Mouse (Mus musculus) lung, embryonic 14.5 days (tissue): ENCODE data around the gene Psmd7. TPM values are rescaled to one million over a fixed set of nuclear protein-coding genes. Genes with fewer than 3 reads are reported as not detected.

Source experiments
- ATAC-seq: fragments of 200-750 bp; cut with Nextera tagmentation; 2 replicates; pipeline ENCODE4 v1.8.0; 2017; ENCODE audit warnings: mild to moderate bottlenecking, moderate TSS enrichment, moderate library complexity; ENCODE audit not compliant: insufficient read depth
- DNase-seq: peaks from one replicate; pipeline ENCODE4 v3.0.0-alpha.2; 2015
- H3K27ac ChIP-seq: fragments of 300-500 bp; sonication (generic); 2 replicates; pipeline ENCODE4 v1.5.1; 2014; ENCODE audit warnings: low read depth, mild to moderate bottlenecking, moderate library complexity
- H3K27me3 ChIP-seq: fragments of 300-500 bp; sonication (generic); 2 replicates; pipeline ENCODE4 v1.6.1; 2014; ENCODE audit warnings: low read length, control low read depth; ENCODE audit not compliant: insufficient read depth
- H3K36me3 ChIP-seq: fragments of 300-500 bp; sonication (generic); 2 replicates; pipeline ENCODE4 v1.6.1; 2014; ENCODE audit warnings: control low read depth; ENCODE audit not compliant: insufficient read depth
- H3K4me1 ChIP-seq: fragments of 300-500 bp; sonication (generic); 2 replicates; pipeline ENCODE4 v1.6.1; 2014; ENCODE audit warnings: antibody characterized with exemption, control low read depth; ENCODE audit not compliant: insufficient read depth
- H3K4me2 ChIP-seq: fragments of 300-500 bp; sonication (generic); 2 replicates; pipeline ENCODE4 v1.6.1; 2014; ENCODE audit warnings: mild to moderate bottlenecking
- H3K4me3 ChIP-seq: fragments of 300-500 bp; sonication (generic); 2 replicates; pipeline ENCODE4 v1.5.1; 2014; ENCODE audit warnings: low read depth, low read length
- H3K9ac ChIP-seq: fragments of 300-500 bp; sonication (generic); 2 replicates; pipeline ENCODE4 v1.6.1; 2014
- H3K9me3 ChIP-seq: fragments of 300-500 bp; sonication (generic); 2 replicates; pipeline ENCODE4 v1.6.1; 2016; ENCODE audit warnings: low read depth, low read length, control low read depth
- CTCF ChIP-seq: IDR thresholded peaks from 2 replicates; pipeline ENCODE4 v1.5.1; 2016; ENCODE audit warnings: antibody characterized with exemption, low read depth
- WGBS: fragments of 180-500 bp; shearing (Covaris S2); extraction: QIAGEN DNeasy Blood & Tissue Kit; methylation state at CpG from one replicate; pipeline ENCODE4 v1.1.7; 2014; 5-methylcytosine and 5-hydroxymethylcytosine counted together
- polyA plus RNA-seq: library from polyadenylated mRNA; unstranded; fragments of >200 nt; fragmentation: Nextera tagmentation; extraction: Ambion mirVana; gene quantifications from 2 replicates; pipeline ENCODE4 v1.2.1, GENCODE M21; 2014

Gene Psmd7
- polyA plus RNA-seq, 1 experiment from 2014 or later = 269 TPM

- H3K4me3 ChIP-seq = no peak overlapping the region
These were observed 26.1 kb downstream of the Psmd7 start for GRCm38 (mm10) chr8:107562164-107562563.

GRCm38 (mm10) chr8:107560820-107561536 lies 27.3 kb downstream of the Psmd7 start:
- no peak overlapping the region for H3K9ac ChIP-seq
- H3K27me3 ChIP-seq = no peaks in the 10 kb centered on the region
- no peaks in the 10 kb centered on the region for H3K9me3 ChIP-seq
- H3K36me3 ChIP-seq = peaks cover 17% of the 10 kb centered on the region
- peak overlapping the region; percentile 29 for H3K4me2 ChIP-seq
- H3K4me1 ChIP-seq = no peaks in the 10 kb centered on the region; the same call in 1 of the 2 replicates
- WGBS = 38% methylated on average over 16 of the region's 16 CpGs
- no peak for TF ChIP-seq CTCF
- H3K4me3 ChIP-seq = no peak overlapping the region
- peak; percentile 54 for DNase-seq
- H3K27ac ChIP-seq = no peak overlapping the region
- peak; percentile 62; the same call in 1 of the 2 replicates for ATAC-seq

More at GRCm38 (mm10) chr8:107562164-107562563, 26.1 kb downstream of the Psmd7 start:
- peaks cover 9% of the 10 kb centered on the region; the same call in 1 of the 2 replicates for H3K36me3 ChIP-seq
- no peak overlapping the region for H3K27ac ChIP-seq
- WGBS = 62% methylated on average over 9 of the region's 9 CpGs
- H3K4me1 ChIP-seq = no peaks in the 10 kb centered on the region; the same call in 1 of the 2 replicates
- H3K4me2 ChIP-seq = no peak overlapping the region
- TF ChIP-seq CTCF = no peak
- H3K27me3 ChIP-seq = no peaks in the 10 kb centered on the region
- H3K9me3 ChIP-seq = no peaks in the 10 kb centered on the region
- ATAC-seq (no peak), DNase-seq (no peak)
- no peak overlapping the region for H3K9ac ChIP-seq

- Histone ChIP-seq H3K9me3 (no peaks in the 10 kb centered on the region), H3K27me3 (no peaks in the 10 kb centered on the region), H3K9ac (no peak overlapping the region), H3K4me3 (no peak overlapping the region), H3K4me1 (no peaks in the 10 kb centered on the region; the same call in 1 of the 2 replicates), H3K4me2 (no peak overlapping the region), H3K36me3 (peaks cover 40% of the 10 kb centered on the region), H3K27ac (0 out of 2 replicates have a peak overlapping the region, but pooled peaks have one; percentile 4)
- 31% methylated on average over 12 of the region's 12 CpGs for WGBS
- no peak for ATAC-seq
- no peak for DNase-seq
- TF ChIP-seq CTCF = no peak
These were observed 31.7 kb downstream of the Psmd7 start for GRCm38 (mm10) chr8:107556511-107556936.

- 82% methylated on average over 10 of the region's 10 CpGs for WGBS
- DNase-seq (no peak), ATAC-seq (no peak)
- no peak for TF ChIP-seq CTCF
- H3K4me2 ChIP-seq = no peak overlapping the region
- H3K27ac ChIP-seq = no peak overlapping the region
- no peaks in the 10 kb centered on the region for H3K4me1 ChIP-seq
- no peaks in the 10 kb centered on the region for H3K27me3 ChIP-seq
- H3K4me3 ChIP-seq = no peak overlapping the region
- H3K36me3 ChIP-seq = peaks cover 46% of the 10 kb centered on the region
- no peak overlapping the region for H3K9ac ChIP-seq
- H3K9me3 ChIP-seq = no peaks in the 10 kb centered on the region
These were observed 33.0 kb downstream of the Psmd7 start for GRCm38 (mm10) chr8:107555231-107555630.

- no peak overlapping the region for H3K9ac ChIP-seq
- DNase-seq (no peak), ATAC-seq (no peak)
- no peak overlapping the region for H3K4me2 ChIP-seq
- no peak overlapping the region for H3K27ac ChIP-seq
- H3K9me3 ChIP-seq = no peaks in the 10 kb centered on the region
- H3K4me1 ChIP-seq = 0 out of 2 replicates have a peak, but pooled peaks cover 2% of the 10 kb centered on the region
- TF ChIP-seq CTCF = no peak
- 48% methylated on average over 6 of the region's 6 CpGs for WGBS
- H3K27me3 ChIP-seq = no peaks in the 10 kb centered on the region
- H3K4me3 ChIP-seq = no peak overlapping the region
- peaks cover 55% of the 10 kb centered on the region; the same call in 1 of the 2 replicates for H3K36me3 ChIP-seq
These were observed 36.0 kb downstream of the Psmd7 start for GRCm38 (mm10) chr8:107552234-107552633.

- Histone ChIP-seq H3K9ac (no peak overlapping the region; the same call in 1 of the 2 replicates), H3K27me3 (no peaks in the 10 kb centered on the region), H3K4me3 (peak overlapping the region; percentile 16; the same call in 1 of the 2 replicates), H3K4me2 (peak overlapping the region; percentile 46), H3K36me3 (peaks cover 23% of the 10 kb centered on the region; the same call in 1 of the 2 replicates), H3K4me1 (peaks cover 15% of the 10 kb centered on the region), H3K9me3 (no peaks in the 10 kb centered on the region), H3K27ac (0 out of 2 replicates have a peak overlapping the region, but pooled peaks have one; percentile 50)
- WGBS = 69% methylated on average over 8 of the region's 8 CpGs
- DNase-seq (no peak), ATAC-seq (no peak)
- TF ChIP-seq CTCF = no peak
These were observed 41.4 kb downstream of the Psmd7 start for GRCm38 (mm10) chr8:107546817-107547216.

- no peak for TF ChIP-seq CTCF
- no peak for DNase-seq
- H3K27me3 ChIP-seq = no peaks in the 10 kb centered on the region
- peak overlapping the region; percentile 16; the same call in 1 of the 2 replicates for H3K4me3 ChIP-seq
- H3K9me3 ChIP-seq = no peaks in the 10 kb centered on the region
- 79% methylated on average over 4 of the region's 4 CpGs for WGBS
- H3K36me3 ChIP-seq = peaks cover 22% of the 10 kb centered on the region; the same call in 1 of the 2 replicates
- peaks cover 15% of the 10 kb centered on the region for H3K4me1 ChIP-seq
- H3K27ac ChIP-seq = peak overlapping the region; percentile 96
- ATAC-seq = no peak
- H3K4me2 ChIP-seq = peak overlapping the region; percentile 46
- H3K9ac ChIP-seq = peak overlapping the region; percentile 40; the same call in 1 of the 2 replicates
These were observed 42.1 kb downstream of the Psmd7 start for GRCm38 (mm10) chr8:107546154-107546553.
